Mouse (Mus musculus): ENCODE measurements at regions not wholly inside any gene's neighbourhood (a gene's known extent, or its start where the extent isn't known, plus 50 kb on each side); places are given as distances from the start of the nearest gene placed in this dataset.

GRCm38 (mm10) chr1:113297807-113298206 is 1433.1 kb upstream of the Dsel start:
- 81% methylated on average over 3 of the region's 3 CpGs for WGBS
- no peaks in the 10 kb centered on the region for H3K36me3 ChIP-seq (ENCODE audit: control insufficient read depth, insufficient read depth, low read length)
- no peak overlapping the region for H3K4me2 ChIP-seq (ENCODE audit: low read depth, low read length, severe bottlenecking)
- H3K9me3 ChIP-seq (ENCODE audit: control insufficient read depth, low read length) = no peaks in the 10 kb centered on the region
- DNase-seq (ENCODE audit: low spot score) (no peak), ATAC-seq (replicated peaks; ENCODE audit: low FRiP score) (no peak)
- H3K27ac ChIP-seq (ENCODE audit: low read depth, low read length) = no peak overlapping the region
- no peaks in the 10 kb centered on the region for H3K4me1 ChIP-seq (replicated peaks; ENCODE audit: control insufficient read depth, insufficient read depth, low read length)
- no peak overlapping the region for H3K9ac ChIP-seq (ENCODE audit: low read length)
- no peak overlapping the region for H3K4me3 ChIP-seq (ENCODE audit: low read depth, low read length)
- H3K27me3 ChIP-seq (ENCODE audit: control insufficient read depth, insufficient read depth, low read length) = no peaks in the 10 kb centered on the region

GRCm38 (mm10) chr1:113288242-113288641 is 1423.5 kb upstream of the Dsel start:
- no peak overlapping the region for H3K4me3 ChIP-seq (ENCODE audit: low read depth, low read length)
- ATAC-seq (replicated peaks; ENCODE audit: low FRiP score) (no peak), DNase-seq (ENCODE audit: low spot score) (no peak)
- no peaks in the 10 kb centered on the region for H3K9me3 ChIP-seq (ENCODE audit: control insufficient read depth, low read length)
- no peaks in the 10 kb centered on the region for H3K36me3 ChIP-seq (ENCODE audit: control insufficient read depth, insufficient read depth, low read length)
- H3K27ac ChIP-seq (ENCODE audit: low read depth, low read length) = no peak overlapping the region
- no peaks in the 10 kb centered on the region for H3K4me1 ChIP-seq (replicated peaks; ENCODE audit: control insufficient read depth, insufficient read depth, low read length)
- no peaks in the 10 kb centered on the region for H3K27me3 ChIP-seq (ENCODE audit: control insufficient read depth, insufficient read depth, low read length)
- no peak overlapping the region for H3K4me2 ChIP-seq (ENCODE audit: low read depth, low read length, severe bottlenecking)
- no peak overlapping the region for H3K9ac ChIP-seq (ENCODE audit: low read length)

GRCm38 (mm10) chr1:113284122-113284521 is 1419.4 kb upstream of the Dsel start:
- no peak overlapping the region for H3K4me2 ChIP-seq (ENCODE audit: low read depth, low read length, severe bottlenecking)
- no peaks in the 10 kb centered on the region for H3K36me3 ChIP-seq (ENCODE audit: control insufficient read depth, insufficient read depth, low read length)
- DNase-seq (ENCODE audit: low spot score) (no peak), ATAC-seq (replicated peaks; ENCODE audit: low FRiP score) (no peak)
- no peaks in the 10 kb centered on the region for H3K27me3 ChIP-seq (ENCODE audit: control insufficient read depth, insufficient read depth, low read length)
- H3K4me3 ChIP-seq (ENCODE audit: low read depth, low read length) = no peak overlapping the region
- H3K27ac ChIP-seq (ENCODE audit: low read depth, low read length) = no peak overlapping the region
- H3K4me1 ChIP-seq (replicated peaks; ENCODE audit: control insufficient read depth, insufficient read depth, low read length) = no peaks in the 10 kb centered on the region
- H3K9ac ChIP-seq (ENCODE audit: low read length) = no peak overlapping the region
- H3K9me3 ChIP-seq (ENCODE audit: control insufficient read depth, low read length) = no peaks in the 10 kb centered on the region

GRCm38 (mm10) chr1:113259421-113259820 is 1394.7 kb upstream of the Dsel start:
- Histone ChIP-seq H3K4me2 (ENCODE audit: low read depth, low read length, severe bottlenecking) (no peak overlapping the region), H3K27ac (ENCODE audit: low read depth, low read length) (no peak overlapping the region), H3K4me1 (replicated peaks; ENCODE audit: control insufficient read depth, insufficient read depth, low read length) (no peaks in the 10 kb centered on the region), H3K9ac (ENCODE audit: low read length) (no peak overlapping the region), H3K9me3 (ENCODE audit: control insufficient read depth, low read length) (no peaks in the 10 kb centered on the region), H3K4me3 (ENCODE audit: low read depth, low read length) (no peak overlapping the region), H3K27me3 (ENCODE audit: control insufficient read depth, insufficient read depth, low read length) (no peaks in the 10 kb centered on the region), H3K36me3 (ENCODE audit: control insufficient read depth, insufficient read depth, low read length) (no peaks in the 10 kb centered on the region)
- ATAC-seq (replicated peaks; ENCODE audit: low FRiP score) (no peak), DNase-seq (ENCODE audit: low spot score) (no peak)

GRCm38 (mm10) chr1:113247325-113247724 is 1382.6 kb upstream of the Dsel start:
- no peaks in the 10 kb centered on the region for H3K36me3 ChIP-seq (ENCODE audit: control insufficient read depth, insufficient read depth, low read length)
- peak; percentile 50 for DNase-seq (ENCODE audit: low spot score)
- H3K4me3 ChIP-seq (ENCODE audit: low read depth, low read length) = no peak overlapping the region
- H3K27ac ChIP-seq (ENCODE audit: low read depth, low read length) = no peak overlapping the region
- H3K27me3 ChIP-seq (ENCODE audit: control insufficient read depth, insufficient read depth, low read length) = no peaks in the 10 kb centered on the region
- no peaks in the 10 kb centered on the region for H3K4me1 ChIP-seq (replicated peaks; ENCODE audit: control insufficient read depth, insufficient read depth, low read length)
- no peak overlapping the region for H3K9ac ChIP-seq (ENCODE audit: low read length)
- WGBS = 76% methylated on average over 5 of the region's 5 CpGs
- ATAC-seq (replicated peaks; ENCODE audit: low FRiP score) = no peak
- H3K4me2 ChIP-seq (ENCODE audit: low read depth, low read length, severe bottlenecking) = no peak overlapping the region
- H3K9me3 ChIP-seq (ENCODE audit: control insufficient read depth, low read length) = no peaks in the 10 kb centered on the region

- ATAC-seq (replicated peaks; ENCODE audit: low FRiP score) = no peak
- Histone ChIP-seq H3K4me1 (replicated peaks; ENCODE audit: control insufficient read depth, insufficient read depth, low read length) (no peaks in the 10 kb centered on the region), H3K27me3 (ENCODE audit: control insufficient read depth, insufficient read depth, low read length) (no peaks in the 10 kb centered on the region), H3K27ac (ENCODE audit: low read depth, low read length) (no peak overlapping the region), H3K9ac (ENCODE audit: low read length) (no peak overlapping the region), H3K9me3 (ENCODE audit: control insufficient read depth, low read length) (no peaks in the 10 kb centered on the region), H3K36me3 (ENCODE audit: control insufficient read depth, insufficient read depth, low read length) (no peaks in the 10 kb centered on the region), H3K4me2 (ENCODE audit: low read depth, low read length, severe bottlenecking) (no peak overlapping the region), H3K4me3 (ENCODE audit: low read depth, low read length) (no peak overlapping the region)
- DNase-seq (ENCODE audit: low spot score) = no peak
- 84% methylated on average over 1 of the region's 1 CpGs for WGBS
Measured at GRCm38 (mm10) chr1:113210095-113210494, 1345.4 kb upstream of the Dsel start.

- Histone ChIP-seq H3K9ac (ENCODE audit: low read length) (no peak overlapping the region), H3K4me2 (ENCODE audit: low read depth, low read length, severe bottlenecking) (no peak overlapping the region), H3K27ac (ENCODE audit: low read depth, low read length) (no peak overlapping the region), H3K27me3 (ENCODE audit: control insufficient read depth, insufficient read depth, low read length) (no peaks in the 10 kb centered on the region), H3K4me3 (ENCODE audit: low read depth, low read length) (no peak overlapping the region), H3K4me1 (replicated peaks; ENCODE audit: control insufficient read depth, insufficient read depth, low read length) (no peaks in the 10 kb centered on the region), H3K36me3 (ENCODE audit: control insufficient read depth, insufficient read depth, low read length) (no peaks in the 10 kb centered on the region), H3K9me3 (ENCODE audit: control insufficient read depth, low read length) (no peaks in the 10 kb centered on the region)
- 79% methylated on average over 1 of the region's 1 CpGs for WGBS
- no peak for ATAC-seq (replicated peaks; ENCODE audit: low FRiP score)
- DNase-seq (ENCODE audit: low spot score) = no peak
Measured at GRCm38 (mm10) chr1:113204019-113204418, 1339.3 kb upstream of the Dsel start.

GRCm38 (mm10) chr1:113194116-113194812 is 1329.5 kb upstream of the Dsel start:
- DNase-seq (ENCODE audit: low spot score) = no peak
- H3K36me3 ChIP-seq (ENCODE audit: control insufficient read depth, insufficient read depth, low read length) = no peaks in the 10 kb centered on the region
- no peaks in the 10 kb centered on the region for H3K9me3 ChIP-seq (ENCODE audit: control insufficient read depth, low read length)
- H3K4me2 ChIP-seq (ENCODE audit: low read depth, low read length, severe bottlenecking) = no peak overlapping the region
- ATAC-seq (replicated peaks; ENCODE audit: low FRiP score) = no peak
- WGBS = 76% methylated on average over 1 of the region's 1 CpGs
- H3K27me3 ChIP-seq (ENCODE audit: control insufficient read depth, insufficient read depth, low read length) = no peaks in the 10 kb centered on the region
- no peaks in the 10 kb centered on the region for H3K4me1 ChIP-seq (replicated peaks; ENCODE audit: control insufficient read depth, insufficient read depth, low read length)
- H3K27ac ChIP-seq (ENCODE audit: low read depth, low read length) = no peak overlapping the region
- H3K9ac ChIP-seq (ENCODE audit: low read length) = no peak overlapping the region
- no peak overlapping the region for H3K4me3 ChIP-seq (ENCODE audit: low read depth, low read length)

GRCm38 (mm10) chr1:113163173-113163572 is 1298.5 kb upstream of the Dsel start:
- Histone ChIP-seq H3K4me1 (replicated peaks; ENCODE audit: control insufficient read depth, insufficient read depth, low read length) (no peaks in the 10 kb centered on the region), H3K36me3 (ENCODE audit: control insufficient read depth, insufficient read depth, low read length) (no peaks in the 10 kb centered on the region), H3K4me2 (ENCODE audit: low read depth, low read length, severe bottlenecking) (no peak overlapping the region), H3K4me3 (ENCODE audit: low read depth, low read length) (no peak overlapping the region), H3K27ac (ENCODE audit: low read depth, low read length) (no peak overlapping the region), H3K9me3 (ENCODE audit: control insufficient read depth, low read length) (no peaks in the 10 kb centered on the region), H3K27me3 (ENCODE audit: control insufficient read depth, insufficient read depth, low read length) (no peaks in the 10 kb centered on the region), H3K9ac (ENCODE audit: low read length) (no peak overlapping the region)
- ATAC-seq (replicated peaks; ENCODE audit: low FRiP score) (no peak), DNase-seq (ENCODE audit: low spot score) (no peak)
- 98% methylated on average over 1 of the region's 1 CpGs for WGBS

All from forebrain, embryonic 11.5 days (tissue).